Mouse (Mus musculus) ES-Bruce4 (cell line): ENCODE measurements around the gene Stoml1. TPM values are rescaled to one million over a fixed set of nuclear protein-coding genes. Genes with fewer than 3 reads are reported as not detected.

Experiments used
- H3K27ac ChIP-seq: 2 replicates; pipeline ENCODE4 v1.5.1; 2012; ENCODE audit warnings: low read length, inconsistent platforms; ENCODE audit not compliant: insufficient read depth
- H3K27me3 ChIP-seq: 2 replicates; pipeline ENCODE4 v1.6.1; 2012; ENCODE audit warnings: mild to moderate bottlenecking, low read length, inconsistent platforms; ENCODE audit not compliant: control insufficient read depth, poor library complexity, insufficient read depth, severe bottlenecking
- H3K36me3 ChIP-seq: 2 replicates; pipeline ENCODE4 v1.6.1; 2012; ENCODE audit warnings: inconsistent platforms, mild to moderate bottlenecking, low read length, moderate library complexity; ENCODE audit not compliant: control insufficient read depth, poor library complexity, insufficient read depth, severe bottlenecking
- H3K4me1 ChIP-seq: one replicate; pipeline ENCODE4 v1.8.1; 2011; ENCODE audit warnings: low read length; ENCODE audit not compliant: control insufficient read depth, insufficient read depth
- H3K4me3 ChIP-seq: 2 replicates; pipeline ENCODE4 v1.5.1; 2011; ENCODE audit warnings: low read depth, mild to moderate bottlenecking, low read length
- H3K9ac ChIP-seq: 2 replicates; pipeline ENCODE4 v1.6.1; 2012; ENCODE audit warnings: low read depth, mild to moderate bottlenecking, inconsistent platforms; ENCODE audit not compliant: poor library complexity, severe bottlenecking
- H3K9me3 ChIP-seq: replicated peaks from 2 replicates; pipeline ENCODE4 v1.6.1; 2012; ENCODE audit warnings: mild to moderate bottlenecking, low read length, inconsistent platforms; ENCODE audit not compliant: control insufficient read depth, poor library complexity, insufficient read depth, severe bottlenecking
- CTCF ChIP-seq: IDR thresholded peaks from one replicate; pipeline ENCODE4 v1.8.1; 2011; ENCODE audit warnings: low read depth, low read length
- EP300 ChIP-seq: IDR thresholded peaks from 2 replicates; pipeline ENCODE4 v1.6.1; 2011; ENCODE audit warnings: low read depth, low read length; ENCODE audit not compliant: insufficient read depth
- POLR2A ChIP-seq: IDR thresholded peaks from one replicate; pipeline ENCODE4 v1.8.1; 2011; ENCODE audit warnings: low read length; ENCODE audit not compliant: insufficient read depth
- polyA plus RNA-seq: library from polyadenylated mRNA; stranded (reverse); fragments of >200 nt; gene quantifications from 2 replicates; pipeline ENCODE4 v1.2.4, GENCODE M21; 2011; ENCODE audit warnings: low read depth; ENCODE audit not compliant: missing spikeins, insufficient read depth, insufficient read length

The Stoml1 gene
- polyA plus RNA-seq, 1 experiment: 24.6 TPM

DNA sequence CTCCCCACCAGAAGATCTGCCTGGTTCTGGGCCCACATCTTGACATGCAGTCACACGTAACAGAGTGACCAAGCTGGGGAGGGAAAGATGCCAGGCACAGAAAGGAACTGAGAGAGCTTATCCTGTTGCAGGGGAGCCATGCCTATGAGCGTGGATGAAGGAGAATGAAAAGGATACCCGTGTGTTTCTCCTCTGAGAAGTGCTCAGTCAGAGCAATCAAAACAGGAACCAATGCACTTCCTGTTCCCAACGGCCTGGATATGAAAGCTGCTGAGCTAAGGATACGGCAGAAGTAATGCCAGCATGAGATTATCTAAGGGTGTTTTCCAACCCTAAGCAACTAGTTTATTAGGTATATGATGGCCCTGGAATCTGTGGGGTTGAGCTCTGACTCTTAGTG is 20.6 kb upstream of the Stoml1 start:
- Histone ChIP-seq H3K9me3 (no peaks in the 10 kb centered on the region), H3K27ac (no peak overlapping the region), H3K36me3 (peaks cover 78% of the 10 kb centered on the region), H3K4me3 (no peak overlapping the region), H3K27me3 (no peaks in the 10 kb centered on the region), H3K9ac (no peak overlapping the region), H3K4me1 (no peaks in the 10 kb centered on the region)
- TF ChIP-seq POLR2A: no peak
- no peak for TF ChIP-seq CTCF
- no peak for TF ChIP-seq EP300

DNA sequence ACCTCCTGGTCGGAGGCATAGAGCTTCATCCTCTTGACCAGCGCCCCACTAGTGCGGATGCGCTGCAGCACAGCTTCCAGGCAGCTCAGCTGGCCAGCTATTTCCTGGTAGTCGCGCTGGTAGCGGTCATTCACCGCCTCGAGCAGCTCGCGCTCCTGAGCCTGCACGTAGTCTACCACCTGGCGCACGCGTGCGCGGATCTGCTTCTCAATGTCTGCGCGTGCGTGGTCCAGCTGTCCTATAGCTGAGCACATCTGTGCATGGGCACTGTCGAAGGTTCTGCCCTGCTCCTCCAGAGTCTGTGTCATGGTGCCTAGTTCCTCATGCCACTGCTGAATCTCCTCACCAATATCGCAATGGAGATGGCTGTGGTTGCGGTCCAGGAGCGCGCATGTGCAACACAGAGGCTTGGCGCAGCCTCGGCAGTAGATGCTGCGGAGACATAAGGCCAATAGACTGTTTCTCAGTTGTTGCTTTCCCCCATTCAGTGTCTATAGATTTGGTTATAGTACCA is 18.4 kb upstream of the Stoml1 start:
- TF ChIP-seq POLR2A: no peak
- no peak for TF ChIP-seq CTCF
- TF ChIP-seq EP300: no peak
- Histone ChIP-seq H3K27ac (no peak overlapping the region), H3K36me3 (peaks cover 65% of the 10 kb centered on the region), H3K27me3 (no peaks in the 10 kb centered on the region), H3K9me3 (no peaks in the 10 kb centered on the region), H3K4me3 (peak overlapping the region; percentile 3; the same call in 1 of the 2 replicates), H3K4me1 (no peaks in the 10 kb centered on the region), H3K9ac (no peak overlapping the region)

DNA sequence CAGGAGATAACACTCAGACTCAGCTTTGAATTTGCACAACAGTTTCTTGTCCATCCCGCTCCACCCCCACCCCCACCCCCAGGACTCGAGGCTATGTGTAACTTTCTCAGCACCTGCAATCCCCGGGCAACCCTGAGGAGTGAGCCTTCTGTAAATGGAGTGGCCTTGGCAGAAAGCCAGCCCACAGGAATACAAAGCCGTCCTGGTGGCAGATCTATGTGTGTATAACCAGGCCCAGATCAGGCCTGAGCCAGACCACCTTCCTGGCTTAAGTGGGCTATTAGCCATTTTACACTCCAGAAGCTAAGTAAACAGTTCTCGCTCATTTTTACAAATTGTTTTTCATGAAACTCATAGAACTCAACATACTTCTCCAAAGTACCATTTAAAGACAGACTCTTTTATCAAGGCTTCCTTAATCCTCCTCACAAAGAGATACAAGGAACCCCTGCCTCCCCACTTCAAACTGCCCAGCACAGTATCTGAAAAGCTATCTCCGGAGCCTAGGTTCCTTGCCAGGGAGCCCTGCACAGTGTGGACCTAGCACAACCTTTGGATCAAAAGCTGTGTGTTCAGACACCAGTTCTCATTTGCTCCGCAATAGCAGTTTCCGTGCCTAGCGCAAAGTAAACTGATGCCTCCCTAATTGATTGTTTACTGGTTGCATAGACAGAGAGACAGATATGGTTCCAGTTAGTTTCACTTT is 11.0 kb upstream of the Stoml1 start:
- no peaks in the 10 kb centered on the region for H3K27me3 ChIP-seq
- H3K9ac ChIP-seq: peak overlapping the region; percentile 49
- peaks cover 2% of the 10 kb centered on the region for H3K4me1 ChIP-seq
- H3K4me3 ChIP-seq: 0 out of 2 replicates have a peak overlapping the region, but pooled peaks have one; percentile 27
- peak; percentile 34; the same call in 1 of the 2 replicates for TF ChIP-seq EP300
- TF ChIP-seq POLR2A: no peak
- TF ChIP-seq CTCF: no peak
- no peaks in the 10 kb centered on the region for H3K9me3 ChIP-seq
- peak overlapping the region; percentile 95 for H3K27ac ChIP-seq
- H3K36me3 ChIP-seq: peaks cover 52% of the 10 kb centered on the region

DNA sequence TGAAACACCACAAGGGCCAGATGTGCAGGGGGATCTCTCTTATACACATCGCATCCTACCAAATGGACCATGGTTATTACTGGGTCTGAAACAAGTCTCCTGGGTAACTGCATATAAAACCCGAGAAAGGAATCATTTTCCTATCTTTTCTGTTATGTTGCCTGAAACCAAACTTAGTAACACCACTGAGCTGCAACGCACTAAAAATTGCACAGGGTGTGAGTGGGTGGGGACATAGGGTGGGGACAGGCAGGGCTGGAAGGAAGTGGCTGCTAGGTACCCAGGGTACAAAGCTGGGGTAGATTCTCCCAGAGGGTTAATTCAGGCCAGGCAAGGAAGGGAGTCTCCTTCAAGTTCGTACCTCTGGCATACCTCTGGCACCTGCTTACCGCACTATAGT is 10.3 kb upstream of the Stoml1 start:
- peaks cover 47% of the 10 kb centered on the region for H3K36me3 ChIP-seq
- peak overlapping the region; percentile 49; the same call in 1 of the 2 replicates for H3K9ac ChIP-seq
- no peak overlapping the region; the same call in 1 of the 2 replicates for H3K4me3 ChIP-seq
- H3K27ac ChIP-seq: peak overlapping the region; percentile 95
- TF ChIP-seq CTCF (no peak), EP300 (no peak), POLR2A (no peak)
- no peaks in the 10 kb centered on the region for H3K27me3 ChIP-seq
- no peaks in the 10 kb centered on the region for H3K9me3 ChIP-seq
- peaks cover 2% of the 10 kb centered on the region for H3K4me1 ChIP-seq

DNA sequence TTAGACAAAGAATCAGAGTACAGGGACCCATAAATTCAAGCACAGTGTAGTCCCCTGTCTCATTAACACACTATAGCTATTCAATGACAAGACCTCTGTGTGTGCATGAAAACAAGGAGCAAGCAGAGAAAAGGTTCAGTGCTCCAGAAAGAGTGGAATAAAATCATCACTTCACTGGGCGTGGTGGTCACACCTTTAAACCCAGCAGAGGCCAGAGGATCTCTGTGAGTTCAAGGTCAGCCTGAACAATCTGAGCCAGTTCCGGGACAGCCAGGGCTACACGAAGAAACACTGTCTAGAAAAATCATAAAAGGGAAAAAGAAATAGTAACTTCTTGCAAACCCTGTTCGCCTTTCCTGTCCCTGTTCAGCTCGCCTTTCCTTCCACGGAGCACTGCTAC is 9.3 kb upstream of the Stoml1 start:
- Histone ChIP-seq H3K4me3 (no peak overlapping the region), H3K4me1 (peaks cover 2% of the 10 kb centered on the region), H3K36me3 (peaks cover 47% of the 10 kb centered on the region), H3K9me3 (no peaks in the 10 kb centered on the region), H3K27me3 (no peaks in the 10 kb centered on the region), H3K27ac (peak overlapping the region; percentile 84), H3K9ac (no peak overlapping the region; the same call in 1 of the 2 replicates)
- no peak for TF ChIP-seq POLR2A
- 0 out of 2 replicates have a peak, but pooled peaks have one; percentile 31 for TF ChIP-seq EP300

DNA sequence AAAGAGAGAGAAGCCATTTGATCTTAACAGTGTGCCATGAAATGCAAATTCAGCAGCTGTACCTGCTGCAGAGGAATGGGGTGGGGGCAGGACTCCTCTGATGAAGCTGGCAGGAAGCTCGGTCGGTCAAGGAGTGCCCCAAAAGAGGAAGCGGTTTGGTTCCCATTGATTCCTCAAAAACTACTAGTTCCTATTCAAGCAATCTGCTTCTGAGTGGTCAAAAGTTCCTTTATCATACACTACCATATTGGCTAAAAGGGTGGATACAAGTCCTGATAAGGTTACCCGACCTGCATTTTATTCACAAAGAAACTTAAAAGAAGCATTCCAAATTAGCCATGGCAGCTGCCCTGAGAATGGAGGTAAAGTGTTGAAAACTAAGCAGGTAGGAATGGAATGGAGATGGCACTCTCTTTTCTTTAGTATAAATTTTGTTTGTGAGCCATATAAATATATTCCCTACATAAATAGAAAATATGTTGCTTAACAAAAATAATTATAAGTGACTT is 6.8 kb upstream of the Stoml1 start:
- TF ChIP-seq EP300: no peak
- Histone ChIP-seq H3K27me3 (no peaks in the 10 kb centered on the region), H3K9ac (no peak overlapping the region), H3K4me1 (no peaks in the 10 kb centered on the region), H3K27ac (no peak overlapping the region), H3K9me3 (no peaks in the 10 kb centered on the region), H3K36me3 (peaks cover 34% of the 10 kb centered on the region), H3K4me3 (peak overlapping the region; percentile 48)
